Mouse (Mus musculus): Measurements from ENCODE around the gene Kcng4. TPM values are rescaled to one million over a fixed set of nuclear protein-coding genes. Genes with fewer than 3 reads are reported as not detected.

The Kcng4 gene
- polyA plus RNA-seq, 1 experiment from 2014 or later = 0.28 TPM

- Histone ChIP-seq H3K4me2 (no peak overlapping the region), H3K9ac (no peak overlapping the region), H3K4me3 (replicated peaks) (no peak overlapping the region), H3K36me3 (no peaks in the 10 kb centered on the region), H3K27ac (no peak overlapping the region), H3K4me1 (no peaks in the 10 kb centered on the region), H3K27me3 (replicated peaks) (no peaks in the 10 kb centered on the region), H3K9me3 (no peaks in the 10 kb centered on the region)
- WGBS = 75% methylated on average over 1 of the region's 1 CpGs
- ATAC-seq (ENCODE audit: insufficient read depth, low FRiP score, low read depth) = no peak
Measured at GRCm38 (mm10) chr8:119623744-119624143, 11.7 kb downstream of the Kcng4 start.

DNA sequence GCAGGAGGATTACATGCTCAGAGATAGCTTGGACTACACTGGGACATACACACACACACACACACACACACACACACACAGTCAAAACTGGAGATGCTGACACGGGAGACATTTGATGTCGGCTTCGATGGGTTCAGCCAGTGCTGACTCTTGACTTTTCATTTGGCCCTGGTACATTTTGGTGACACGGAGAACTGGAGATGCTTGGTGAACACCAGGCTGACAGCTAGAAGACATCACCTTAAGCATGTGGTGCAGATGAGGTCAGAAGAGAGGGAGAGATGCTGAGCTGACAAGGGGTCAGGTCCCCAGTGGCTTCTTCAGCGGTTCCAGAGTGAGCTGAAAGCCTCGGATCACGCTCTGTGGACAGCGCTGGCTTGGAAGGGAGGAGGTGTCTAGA lies 12.4 kb downstream of the Kcng4 start:
- no peak for ATAC-seq (ENCODE audit: insufficient read depth, low FRiP score, low read depth)
- Histone ChIP-seq H3K9ac (no peak overlapping the region), H3K4me3 (replicated peaks) (no peak overlapping the region), H3K9me3 (no peaks in the 10 kb centered on the region), H3K4me2 (no peak overlapping the region), H3K36me3 (no peaks in the 10 kb centered on the region), H3K27me3 (replicated peaks) (no peaks in the 10 kb centered on the region), H3K4me1 (no peaks in the 10 kb centered on the region), H3K27ac (no peak overlapping the region)
- 86% methylated on average over 8 of the region's 8 CpGs for WGBS

GRCm38 (mm10) chr8:119622555-119622954 lies 12.9 kb downstream of the Kcng4 start:
- ATAC-seq (ENCODE audit: insufficient read depth, low FRiP score, low read depth) = no peak
- Histone ChIP-seq H3K27ac (no peak overlapping the region), H3K9me3 (no peaks in the 10 kb centered on the region), H3K36me3 (no peaks in the 10 kb centered on the region), H3K4me3 (replicated peaks) (no peak overlapping the region), H3K9ac (no peak overlapping the region), H3K27me3 (replicated peaks) (no peaks in the 10 kb centered on the region), H3K4me1 (no peaks in the 10 kb centered on the region), H3K4me2 (no peak overlapping the region)
- 55% methylated on average over 4 of the region's 4 CpGs for WGBS

DNA sequence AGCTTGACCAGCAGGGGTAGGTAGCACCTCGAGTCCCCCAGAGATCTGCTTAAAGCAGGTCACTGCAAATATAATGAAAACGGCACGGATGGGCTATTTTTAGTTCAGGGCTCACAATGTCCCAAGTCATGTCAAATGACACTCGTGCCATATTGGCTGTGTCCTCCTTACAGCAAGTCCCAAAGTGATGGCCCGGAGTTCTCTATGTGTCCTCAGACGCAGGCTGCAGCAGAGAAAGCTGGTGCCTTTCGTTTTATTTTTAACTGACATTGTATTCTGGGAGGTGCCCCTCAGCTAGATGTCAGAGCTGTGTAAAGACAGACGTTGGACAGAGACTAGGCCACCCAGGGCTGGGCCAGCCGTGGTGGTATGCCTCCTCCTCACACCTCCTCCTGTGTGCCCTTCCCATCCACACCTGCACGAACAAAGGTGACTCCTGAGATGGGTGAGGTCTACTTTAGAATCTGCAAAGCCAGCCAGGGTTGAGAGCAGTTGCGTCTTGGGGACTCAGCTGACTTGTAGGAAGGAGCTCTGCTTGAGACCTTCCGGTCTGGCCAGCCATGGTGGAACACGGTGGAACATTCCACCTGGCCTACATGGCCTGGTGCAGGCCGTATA lies 14.5 kb downstream of the Kcng4 start:
- 81% methylated on average over 14 of the region's 14 CpGs for WGBS
- Histone ChIP-seq H3K27ac (no peak overlapping the region), H3K4me3 (replicated peaks) (no peak overlapping the region), H3K4me2 (no peak overlapping the region), H3K4me1 (no peaks in the 10 kb centered on the region), H3K27me3 (replicated peaks) (no peaks in the 10 kb centered on the region), H3K36me3 (no peaks in the 10 kb centered on the region), H3K9me3 (no peaks in the 10 kb centered on the region), H3K9ac (no peak overlapping the region)
- no peak for ATAC-seq (ENCODE audit: insufficient read depth, low FRiP score, low read depth)

DNA sequence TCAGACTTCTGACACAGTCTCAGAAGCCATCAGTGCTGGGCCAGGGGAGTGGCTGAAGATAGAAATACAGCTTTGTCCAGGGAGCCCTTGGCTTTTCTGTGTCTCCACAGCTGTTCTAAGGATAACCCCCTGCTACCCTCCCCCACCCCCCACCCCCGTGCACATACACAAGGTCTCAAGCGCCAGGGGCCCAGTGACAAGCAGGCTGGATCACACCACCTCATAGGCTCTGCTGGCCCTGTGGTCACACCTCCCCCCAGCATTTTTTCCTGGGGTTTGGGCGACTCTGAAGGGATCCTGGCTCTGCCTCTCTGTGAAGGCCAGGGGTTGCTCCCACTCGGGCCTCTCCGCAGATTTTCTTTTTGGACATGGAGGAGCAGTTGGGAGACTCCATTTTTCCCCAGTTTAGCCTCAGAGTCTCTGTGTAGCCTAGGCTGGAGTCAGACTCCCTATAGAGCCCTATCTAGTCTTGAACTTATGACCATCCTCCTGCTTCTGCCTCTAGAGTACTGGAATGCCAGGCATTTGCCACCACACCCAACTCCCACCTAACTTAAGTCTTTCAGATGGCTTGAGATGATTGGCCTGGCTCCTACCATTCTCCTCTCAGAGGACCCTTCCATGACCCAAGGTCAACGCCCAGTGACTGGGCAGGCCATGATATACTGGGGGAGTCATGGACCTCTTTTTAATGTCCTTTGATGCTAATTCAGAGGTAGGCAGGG lies 15.2 kb downstream of the Kcng4 start:
- Histone ChIP-seq H3K9me3 (no peaks in the 10 kb centered on the region), H3K4me2 (no peak overlapping the region), H3K27ac (no peak overlapping the region), H3K4me1 (no peaks in the 10 kb centered on the region), H3K4me3 (replicated peaks) (no peak overlapping the region), H3K27me3 (replicated peaks) (no peaks in the 10 kb centered on the region), H3K9ac (no peak overlapping the region), H3K36me3 (no peaks in the 10 kb centered on the region)
- 67% methylated on average over 6 of the region's 6 CpGs for WGBS
- no peak for ATAC-seq (ENCODE audit: insufficient read depth, low FRiP score, low read depth)

- H3K36me3 ChIP-seq = no peaks in the 10 kb centered on the region
- no peak for ATAC-seq (ENCODE audit: insufficient read depth, low FRiP score, low read depth)
Measured at GRCm38 (mm10) chr8:119618887-119619286, 16.6 kb downstream of the Kcng4 start.

GRCm38 (mm10) chr8:119617586-119617985 lies 17.9 kb downstream of the Kcng4 start:
- H3K27me3 ChIP-seq (replicated peaks) = no peaks in the 10 kb centered on the region
- 80% methylated on average over 5 of the region's 5 CpGs for WGBS
- H3K9ac ChIP-seq = no peak overlapping the region
- ATAC-seq (ENCODE audit: insufficient read depth, low FRiP score, low read depth) = no peak
- no peaks in the 10 kb centered on the region for H3K4me1 ChIP-seq
- H3K4me2 ChIP-seq = no peak overlapping the region
- H3K4me3 ChIP-seq (replicated peaks) = no peak overlapping the region
- no peak overlapping the region for H3K27ac ChIP-seq
- no peaks in the 10 kb centered on the region for H3K36me3 ChIP-seq
- H3K9me3 ChIP-seq = no peaks in the 10 kb centered on the region

More at GRCm38 (mm10) chr8:119618887-119619286, 16.6 kb downstream of the Kcng4 start:
- Histone ChIP-seq H3K4me2 (no peak overlapping the region), H3K4me1 (no peaks in the 10 kb centered on the region), H3K4me3 (replicated peaks) (no peak overlapping the region), H3K9me3 (no peaks in the 10 kb centered on the region), H3K27ac (no peak overlapping the region), H3K9ac (no peak overlapping the region), H3K27me3 (replicated peaks) (no peaks in the 10 kb centered on the region)
- WGBS = 54% methylated on average over 5 of the region's 5 CpGs

DNA sequence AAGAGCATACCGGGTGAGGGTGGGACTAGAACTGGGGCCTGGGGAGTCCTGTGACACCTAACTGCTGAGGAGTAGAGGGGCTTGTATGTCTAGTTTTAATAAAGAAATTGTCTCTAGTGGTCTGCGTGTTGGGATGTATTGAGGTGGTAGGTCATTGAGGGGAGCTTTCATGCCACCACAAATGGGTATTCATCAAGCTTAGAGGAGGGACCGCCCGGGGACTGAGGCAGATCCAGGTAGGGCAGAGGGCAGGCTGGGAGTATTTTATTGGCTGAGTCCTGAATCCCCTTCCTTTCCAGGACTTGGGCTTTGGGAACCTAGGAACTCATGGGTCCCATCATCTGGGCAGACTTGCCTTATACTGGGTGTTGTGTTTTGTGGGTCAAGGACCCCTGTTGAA lies 18.7 kb downstream of the Kcng4 start:
- ATAC-seq (ENCODE audit: insufficient read depth, low FRiP score, low read depth) = no peak
- Histone ChIP-seq H3K9me3 (no peaks in the 10 kb centered on the region), H3K4me2 (no peak overlapping the region), H3K9ac (no peak overlapping the region), H3K27ac (no peak overlapping the region), H3K36me3 (no peaks in the 10 kb centered on the region), H3K4me3 (replicated peaks) (no peak overlapping the region), H3K27me3 (replicated peaks) (no peaks in the 10 kb centered on the region), H3K4me1 (no peaks in the 10 kb centered on the region)
- 90% methylated on average over 4 of the region's 4 CpGs for WGBS

DNA sequence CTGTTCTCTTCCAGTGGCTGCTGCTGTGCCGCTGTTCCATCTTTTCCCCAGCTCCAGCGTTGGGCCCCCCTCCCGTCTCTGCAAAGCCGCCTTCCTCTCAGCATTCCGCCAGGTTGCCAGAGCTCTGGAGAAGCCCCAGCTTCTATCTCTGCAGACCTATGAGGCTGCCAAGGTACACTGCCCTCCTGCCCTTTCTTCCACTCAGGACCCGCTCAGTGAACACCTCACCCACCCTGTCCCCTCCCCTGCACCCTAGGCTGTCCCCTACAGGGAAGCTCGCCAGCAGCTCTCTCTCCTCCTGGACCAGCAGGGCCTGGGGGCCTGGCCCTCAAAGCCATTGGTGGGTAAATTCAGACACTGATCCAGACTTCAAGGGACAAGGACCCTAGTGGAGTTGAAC lies 19.1 kb downstream of the Kcng4 start:
- ATAC-seq (ENCODE audit: insufficient read depth, low FRiP score, low read depth) = no peak
- no peaks in the 10 kb centered on the region for H3K27me3 ChIP-seq (replicated peaks)
- 67% methylated on average over 7 of the region's 7 CpGs for WGBS

GRCm38 (mm10) chr8:119615096-119615495 lies 20.4 kb downstream of the Kcng4 start:
- Histone ChIP-seq H3K4me3 (replicated peaks) (no peak overlapping the region), H3K9ac (no peak overlapping the region), H3K27ac (no peak overlapping the region), H3K9me3 (no peaks in the 10 kb centered on the region), H3K36me3 (no peaks in the 10 kb centered on the region), H3K4me1 (no peaks in the 10 kb centered on the region), H3K27me3 (replicated peaks) (no peaks in the 10 kb centered on the region), H3K4me2 (no peak overlapping the region)
- 81% methylated on average over 14 of the region's 14 CpGs for WGBS
- no peak; the same call in 1 of the 2 replicates for ATAC-seq (ENCODE audit: insufficient read depth, low FRiP score, low read depth)

More for the DNA sequence above, 19.1 kb downstream of the Kcng4 start:
- Histone ChIP-seq H3K4me2 (no peak overlapping the region), H3K36me3 (no peaks in the 10 kb centered on the region), H3K4me3 (replicated peaks) (no peak overlapping the region), H3K9ac (no peak overlapping the region), H3K9me3 (no peaks in the 10 kb centered on the region), H3K4me1 (no peaks in the 10 kb centered on the region), H3K27ac (no peak overlapping the region)

GRCm38 (mm10) chr8:119612471-119612870 lies 23.0 kb downstream of the Kcng4 start, which contains the start of gene Adad2:
TSS of gene Adad2 (plus strand) at chr8:119612747.
- Histone ChIP-seq H3K4me2 (no peak within 1 kb of the TSS), H3K27me3 (replicated peaks) (no peaks in the 10 kb centered on the region), H3K27ac (no peak within 1 kb of the TSS), H3K36me3 (no peaks in the 10 kb centered on the region), H3K4me1 (no peaks in the 10 kb centered on the region), H3K9me3 (no peaks in the 10 kb centered on the region), H3K9ac (no peak within 1 kb of the TSS), H3K4me3 (replicated peaks) (no peak within 1 kb of the TSS)
- no peak; the same call in 1 of the 2 replicates for ATAC-seq (ENCODE audit: insufficient read depth, low FRiP score, low read depth)
- 77% methylated on average over 26 of the region's 26 CpGs for WGBS

GRCm38 (mm10) chr8:119606224-119606623 lies 29.3 kb downstream of the Kcng4 start:
- Histone ChIP-seq H3K9ac (no peak overlapping the region), H3K36me3 (peaks cover 3% of the 10 kb centered on the region; the same call in 1 of the 2 replicates), H3K9me3 (no peaks in the 10 kb centered on the region), H3K27me3 (replicated peaks) (no peaks in the 10 kb centered on the region), H3K4me1 (peaks cover 9% of the 10 kb centered on the region), H3K27ac (no peak overlapping the region), H3K4me3 (replicated peaks) (no peak overlapping the region), H3K4me2 (no peak overlapping the region)
- WGBS = 78% methylated on average over 2 of the region's 2 CpGs
- ATAC-seq (ENCODE audit: insufficient read depth, low FRiP score, low read depth) = no peak
